Mouse (Mus musculus): Measurements from ENCODE around the gene Tnrc6b. TPM values are rescaled to one million over a fixed set of nuclear protein-coding genes. Genes with fewer than 3 reads are reported as not detected.
"Not testable (repeated sequence)": the region's sequence is repeated elsewhere in the genome, so short reads cannot be mapped to it uniquely, and the experiment has no call there.

Gene Tnrc6b
- total RNA-seq, 2 experiments from 2014 or later: 43.7 to 48.2 TPM

DNA sequence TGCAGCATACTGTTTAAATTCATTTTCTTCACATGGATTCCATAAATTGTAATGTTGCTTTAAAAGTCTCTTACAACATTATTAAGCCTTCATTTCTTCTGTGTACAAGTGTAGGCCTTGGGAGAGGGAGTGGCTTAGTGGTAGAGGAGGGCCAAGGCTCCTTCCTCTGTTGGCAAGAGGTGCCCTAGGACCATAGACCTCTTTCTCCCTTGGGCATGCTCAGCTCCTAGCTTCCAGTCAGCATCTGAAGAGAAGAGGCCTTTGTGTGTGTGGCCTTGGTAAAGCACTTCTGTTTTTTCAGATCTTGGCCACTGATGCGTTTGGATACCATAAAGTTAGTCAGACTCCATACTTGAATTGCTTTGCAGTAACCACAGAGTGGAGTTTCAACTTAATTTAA lies 133.1 kb downstream of the Tnrc6b start:
- no peak for DNase-seq (ENCODE audit: low spot score)

DNA sequence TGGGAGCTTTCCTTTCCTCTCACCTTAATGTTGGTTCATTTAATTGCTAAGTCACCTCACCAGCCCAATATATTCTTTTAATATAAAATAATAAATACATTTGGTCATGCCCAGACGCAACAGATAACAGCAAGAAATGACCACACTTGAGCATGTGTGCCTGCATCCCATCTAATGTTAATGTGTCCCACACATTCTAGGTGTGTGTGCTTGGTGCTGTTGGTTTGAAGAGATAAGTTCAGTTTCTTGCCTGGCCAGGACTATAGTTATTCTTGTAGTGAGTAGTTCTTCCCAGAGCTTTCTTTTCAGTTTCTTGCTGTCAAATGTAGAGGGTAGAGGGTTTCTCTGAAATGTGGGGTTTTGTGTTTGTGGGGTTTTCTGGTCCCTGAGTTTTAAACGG lies 133.8 kb downstream of the Tnrc6b start:
- no peak for DNase-seq (ENCODE audit: low spot score)

DNA sequence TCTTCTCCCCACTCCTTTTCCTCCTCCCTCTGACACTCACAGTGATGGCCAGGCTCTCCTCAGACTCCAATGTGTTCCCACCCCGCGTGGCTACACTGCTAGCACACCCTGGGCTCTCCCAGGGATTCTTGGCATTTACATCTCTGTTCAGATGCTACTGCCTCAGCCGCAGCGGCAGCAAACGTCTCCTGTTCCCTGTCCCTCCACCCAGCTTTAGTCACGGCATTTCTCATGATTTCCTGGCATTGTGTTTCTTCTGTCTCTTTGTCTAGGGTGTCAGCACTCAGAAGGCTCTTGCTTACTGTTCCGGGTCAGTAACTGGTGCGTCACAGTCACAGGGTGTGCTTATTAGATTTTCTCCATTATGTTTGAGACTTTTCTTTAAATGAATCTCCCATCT lies 138.9 kb downstream of the Tnrc6b start:
- peak; percentile 29 for DNase-seq (ENCODE audit: low spot score)

DNA sequence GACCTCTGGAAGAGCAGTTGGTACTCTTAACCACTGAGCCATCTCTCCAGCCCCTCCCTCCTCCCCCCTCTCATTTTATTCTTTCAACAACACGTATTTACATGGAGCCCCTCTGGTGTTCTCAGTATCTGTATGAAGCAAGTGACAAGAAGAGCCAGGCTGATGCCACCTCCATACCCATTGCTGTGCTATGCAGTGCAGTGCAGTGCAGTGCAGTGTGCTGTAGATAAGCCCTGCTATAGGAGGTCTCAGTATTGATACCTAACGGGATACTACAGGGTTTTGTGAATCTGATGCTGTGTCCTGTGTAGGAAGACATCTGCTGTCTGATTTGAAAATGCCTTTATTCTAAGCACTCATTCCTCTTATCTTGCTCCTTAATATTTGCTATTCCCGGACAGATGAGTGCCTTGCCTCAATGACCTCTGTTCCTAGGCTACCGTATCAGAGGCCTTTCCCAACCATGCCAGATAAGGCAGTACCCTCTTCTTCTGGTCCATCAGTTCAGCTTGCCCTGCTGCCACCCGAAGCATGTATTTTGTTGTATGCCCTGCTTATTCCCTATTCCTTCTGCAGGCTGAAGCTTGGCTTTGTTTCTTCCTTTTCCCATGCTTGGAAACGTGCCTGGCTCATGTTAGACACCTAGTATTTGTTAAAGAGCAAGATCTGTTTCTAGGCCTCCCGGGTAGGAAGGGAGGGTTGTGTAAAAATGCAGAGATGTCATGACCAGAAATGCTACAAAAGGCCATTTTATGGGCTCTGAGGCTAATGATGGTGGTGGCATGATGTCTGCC lies 139.8 kb downstream of the Tnrc6b start:
- no peak for DNase-seq (ENCODE audit: low spot score)

DNA sequence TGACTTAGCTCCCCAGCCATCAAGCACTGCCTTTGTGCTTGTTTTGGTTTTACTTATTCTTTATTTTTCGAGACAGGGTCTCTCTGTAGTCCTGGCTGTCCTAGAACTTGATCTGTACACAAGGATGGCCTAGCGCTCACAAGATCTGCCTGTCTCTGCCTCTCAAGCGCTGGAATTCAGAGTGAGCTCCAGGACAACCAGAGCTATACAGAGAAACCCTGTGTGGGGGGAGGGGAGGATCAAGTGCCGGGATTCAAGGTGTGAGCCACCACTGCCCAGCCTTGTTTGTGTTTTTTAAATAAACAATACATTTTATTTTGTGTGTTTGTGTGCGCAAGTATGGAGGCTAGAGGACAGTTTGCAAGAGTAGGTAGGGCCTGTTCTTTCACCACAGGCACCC lies 141.0 kb downstream of the Tnrc6b start:
- DNase-seq (ENCODE audit: low spot score): no peak

DNA sequence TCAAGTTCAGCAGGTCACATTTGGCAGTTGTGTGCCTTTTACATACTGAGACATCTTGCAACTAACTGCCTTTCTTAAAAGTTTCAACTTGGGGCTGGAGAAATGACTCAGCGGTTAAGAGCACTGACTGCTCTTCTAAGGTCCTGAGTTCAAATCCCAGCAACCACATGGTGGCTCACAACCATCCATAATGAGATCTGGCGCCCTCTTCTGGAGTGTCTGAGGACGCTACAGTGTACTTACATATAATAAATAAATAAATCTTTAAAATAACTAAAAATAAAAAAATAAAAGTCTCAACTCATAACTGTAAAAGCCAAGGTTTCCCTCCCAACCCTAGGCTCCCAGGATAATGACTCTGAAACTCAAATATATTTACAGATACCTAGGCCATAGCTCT lies 141.4 kb downstream of the Tnrc6b start:
- not testable (repeated sequence) for DNase-seq (ENCODE audit: low spot score)

DNA sequence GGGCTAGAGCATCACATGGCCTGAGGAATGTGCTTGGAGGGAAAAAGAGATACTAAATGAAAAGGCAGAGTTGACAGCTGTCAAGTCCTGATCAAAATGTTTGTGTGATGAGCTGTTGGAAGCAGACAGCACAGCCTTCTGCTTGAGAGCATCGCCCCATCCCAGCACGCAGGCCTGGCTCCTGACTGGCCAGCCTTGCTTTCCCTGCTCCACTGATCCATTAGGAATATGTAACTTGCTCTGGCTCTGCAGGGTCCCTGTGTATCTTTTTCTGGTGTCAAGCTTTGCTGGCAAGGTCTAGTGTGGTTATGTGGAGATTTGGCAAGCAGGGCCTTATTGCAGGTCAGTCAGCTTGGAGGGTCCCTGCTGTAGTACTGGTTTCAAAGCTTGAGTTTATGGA lies 148.3 kb downstream of the Tnrc6b start:
- no peak for DNase-seq (ENCODE audit: low spot score)

DNA sequence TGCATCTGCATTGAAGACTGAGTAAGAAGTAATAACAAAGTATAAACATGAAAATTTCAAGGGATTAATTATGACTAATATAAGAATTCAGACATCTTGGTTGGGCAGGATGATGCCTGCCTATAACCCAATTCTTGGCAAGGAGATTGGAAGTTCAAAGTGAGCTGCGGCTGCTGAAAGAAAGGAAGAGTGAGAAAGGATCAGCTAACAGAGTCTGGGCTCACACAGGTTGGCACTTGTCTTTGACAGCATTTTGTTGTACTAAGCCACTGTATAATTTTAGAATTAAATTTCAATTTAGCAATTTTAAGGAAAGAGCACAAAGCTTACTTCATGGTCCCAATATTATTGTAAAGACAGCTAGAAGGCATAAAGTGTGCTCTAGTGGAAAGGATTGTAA lies 150.2 kb downstream of the Tnrc6b start:
- no peak for DNase-seq (ENCODE audit: low spot score)

DNA sequence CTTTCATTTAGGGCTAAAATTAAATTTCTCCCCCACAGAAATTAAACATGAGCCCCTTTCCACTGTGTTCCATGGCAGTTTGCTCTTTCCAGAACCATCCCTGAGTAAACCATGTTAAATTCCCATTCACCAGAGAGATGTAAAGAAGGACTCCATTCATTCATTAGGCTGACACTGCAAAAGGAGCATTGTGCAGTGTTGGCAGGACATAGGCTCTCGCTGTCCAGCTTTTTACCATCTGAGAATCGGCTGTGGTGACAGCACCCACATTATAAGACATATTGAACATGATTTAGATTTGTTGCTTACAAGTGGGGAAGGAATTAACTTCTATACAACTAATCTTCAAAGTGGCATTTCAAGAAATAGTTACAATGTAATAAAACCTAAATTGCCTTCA lies 150.9 kb downstream of the Tnrc6b start:
- DNase-seq (ENCODE audit: low spot score): no peak

DNA sequence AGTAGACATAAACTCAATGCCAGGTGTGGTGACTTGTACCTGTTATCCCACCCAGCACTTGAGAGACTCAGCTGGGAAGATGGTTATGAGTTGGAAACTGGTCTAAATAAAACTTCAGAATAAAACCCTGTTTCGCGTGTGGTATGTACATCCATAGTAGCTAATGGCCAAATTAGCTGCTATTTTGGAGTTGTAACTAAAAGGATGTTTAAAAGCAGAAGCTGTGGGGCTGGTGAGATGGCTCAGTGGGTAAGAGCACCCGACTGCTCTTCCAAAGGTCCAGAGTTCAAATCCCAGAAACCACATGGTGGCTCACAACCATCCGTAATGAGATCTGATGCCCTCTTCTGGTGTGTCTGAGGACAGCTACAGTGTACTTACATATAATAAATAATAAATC lies 157.5 kb downstream of the Tnrc6b start:
- not testable (repeated sequence) for DNase-seq (ENCODE audit: low spot score)

DNA sequence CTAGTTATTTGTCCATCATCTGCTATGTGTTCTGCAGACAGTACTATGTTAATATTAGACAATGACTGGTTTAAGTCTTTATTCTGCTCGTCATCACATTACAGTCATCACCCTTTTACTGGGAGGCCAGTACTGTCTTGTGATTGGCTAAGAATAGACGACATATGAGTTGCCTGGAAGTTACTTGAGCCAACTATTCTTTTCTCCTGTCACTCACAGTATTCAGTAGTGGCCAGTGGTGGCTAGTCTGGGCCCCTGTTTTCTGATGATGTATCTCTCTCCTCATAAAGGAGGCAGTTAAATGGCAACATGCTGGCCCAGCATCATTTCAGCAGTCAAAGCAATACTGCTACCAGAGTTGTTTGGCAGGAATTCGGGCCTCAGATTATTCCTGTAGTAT lies 163.6 kb downstream of the Tnrc6b start:
- peak; percentile 39 for DNase-seq (ENCODE audit: low spot score)

DNA sequence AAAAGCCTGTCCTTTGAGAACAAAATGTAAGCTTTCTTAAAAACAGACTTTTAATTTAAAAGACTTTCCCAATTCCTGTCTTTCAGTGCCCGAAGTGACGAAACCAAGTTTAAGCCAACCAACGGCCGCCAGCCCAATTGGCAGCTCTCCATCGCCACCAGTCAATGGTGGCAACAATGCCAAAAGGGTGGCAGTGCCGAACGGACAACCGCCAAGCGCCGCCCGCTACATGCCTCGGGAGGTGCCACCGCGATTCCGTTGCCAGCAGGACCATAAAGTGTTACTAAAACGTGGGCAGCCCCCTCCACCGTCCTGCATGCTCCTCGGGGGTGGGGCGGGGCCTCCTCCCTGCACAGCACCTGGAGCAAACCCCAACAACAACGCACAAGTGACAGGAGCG lies 165.1 kb downstream of the Tnrc6b start:
- DNase-seq (ENCODE audit: low spot score): peak; percentile 29

DNA sequence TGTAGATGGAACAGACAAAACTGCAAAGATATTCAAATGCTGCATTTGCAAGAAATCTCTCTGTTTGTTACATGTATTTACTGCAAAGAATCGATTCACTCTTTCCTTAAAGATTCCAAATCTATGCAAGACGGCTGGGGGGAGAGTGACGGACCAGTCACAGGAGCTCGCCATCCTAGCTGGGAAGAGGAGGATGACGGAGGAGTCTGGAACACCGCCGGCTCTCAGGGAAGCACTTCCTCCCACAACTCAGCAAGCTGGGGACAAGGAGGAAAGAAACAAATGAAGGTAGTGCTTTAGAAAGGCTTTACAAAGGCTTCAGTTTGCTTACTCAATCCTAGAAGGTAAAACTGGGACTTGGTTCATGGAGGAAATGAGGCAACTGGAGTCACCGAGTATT lies 173.0 kb downstream of the Tnrc6b start:
- no peak for DNase-seq (ENCODE audit: low spot score)

DNA sequence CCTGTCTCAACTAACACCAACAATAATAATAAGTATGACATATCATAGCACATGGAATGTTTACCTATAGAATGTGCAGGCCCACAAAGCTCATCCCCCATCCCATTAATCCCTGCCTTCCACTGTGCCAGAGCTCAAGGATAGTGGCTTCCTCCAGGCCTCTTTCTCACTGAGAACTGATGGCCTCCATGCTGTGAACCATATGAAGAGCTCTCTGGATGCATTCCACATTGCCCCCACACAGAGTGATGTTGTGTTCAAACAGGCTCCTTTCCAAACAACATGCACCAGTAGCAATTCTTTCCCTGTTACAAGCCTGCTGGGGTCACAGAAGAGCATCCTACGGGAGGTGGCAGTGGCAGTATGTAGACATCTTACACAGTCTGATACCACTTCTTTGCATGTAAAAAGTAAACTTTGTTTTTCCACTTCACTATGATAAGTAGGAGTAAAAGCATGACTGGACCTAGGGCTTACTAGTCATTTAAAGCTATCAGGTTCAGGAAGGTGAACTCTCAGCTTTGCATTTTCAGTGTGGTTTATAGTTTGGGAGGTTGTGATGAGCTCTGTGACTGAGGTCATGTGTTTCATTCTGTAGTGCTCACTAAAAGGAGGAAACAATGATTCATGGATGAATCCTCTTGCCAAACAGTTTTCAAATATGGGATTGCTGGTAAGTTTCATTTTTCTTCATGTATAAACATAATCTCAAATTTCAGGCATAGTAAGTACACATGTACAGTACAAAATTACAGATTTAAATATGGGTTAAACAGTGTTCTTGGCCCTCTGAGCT lies 175.4 kb downstream of the Tnrc6b start:
- DNase-seq (ENCODE audit: low spot score): no peak

DNA sequence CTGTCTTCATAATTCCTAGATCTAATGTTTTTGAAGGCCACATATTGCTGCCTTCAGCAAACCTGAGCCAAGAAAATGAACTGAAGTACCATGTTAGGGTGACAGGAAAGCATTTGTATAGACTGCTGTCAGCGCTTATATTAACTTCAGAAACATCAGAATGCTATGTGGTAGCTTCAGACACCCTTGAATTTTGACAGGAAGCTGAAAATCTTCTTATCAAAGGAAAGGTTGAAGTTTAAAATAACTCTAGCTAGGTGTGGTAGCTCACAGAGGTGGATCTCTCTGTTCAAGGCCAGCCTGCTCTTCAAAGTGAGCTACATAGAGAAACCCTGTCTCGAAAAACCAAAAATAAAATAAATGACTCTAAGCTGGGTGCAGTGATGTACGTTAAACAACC lies 181.2 kb downstream of the Tnrc6b start:
- no peak for DNase-seq (ENCODE audit: low spot score)

DNA sequence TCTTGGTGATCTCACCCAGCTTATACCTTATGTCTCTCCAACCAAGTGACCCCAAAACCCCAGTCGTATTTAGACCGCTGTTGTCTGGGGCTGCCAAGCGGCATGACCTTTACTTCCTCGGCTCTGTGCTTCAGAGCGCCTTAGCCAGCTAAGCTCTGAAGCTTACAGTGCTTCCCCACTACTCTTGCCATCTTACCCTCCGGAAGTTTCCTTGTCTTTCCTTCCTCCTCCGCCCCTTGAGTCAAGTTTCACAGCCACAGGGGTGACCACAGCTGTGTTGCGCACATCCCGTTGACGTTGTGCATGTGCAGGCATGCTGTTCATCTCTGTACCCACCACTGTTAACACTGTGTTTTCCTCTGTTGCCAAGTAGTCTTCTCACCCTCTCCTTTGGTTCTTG lies 185.6 kb downstream of the Tnrc6b start:
- DNase-seq (ENCODE audit: low spot score): no peak

DNA sequence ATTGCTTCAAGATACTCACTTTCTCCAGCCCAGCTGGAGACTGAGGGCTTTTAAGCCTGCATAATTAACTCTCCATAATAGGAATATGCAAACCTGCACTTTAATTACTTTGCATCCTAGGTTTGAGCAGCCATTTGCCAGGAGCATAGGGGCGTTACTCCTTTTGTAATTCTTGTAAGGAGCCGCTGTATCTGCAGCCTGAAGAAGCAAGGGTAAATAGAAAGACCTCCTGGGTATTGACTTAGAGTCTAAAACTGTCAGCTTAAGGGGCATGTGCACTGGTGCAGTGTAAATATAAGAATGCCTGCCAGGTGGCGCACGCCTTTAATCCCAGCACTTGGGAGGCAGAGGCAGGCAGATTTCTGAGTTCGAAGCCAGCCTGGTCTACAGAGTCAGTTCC lies 186.8 kb downstream of the Tnrc6b start:
- no peak for DNase-seq (ENCODE audit: low spot score)

DNA sequence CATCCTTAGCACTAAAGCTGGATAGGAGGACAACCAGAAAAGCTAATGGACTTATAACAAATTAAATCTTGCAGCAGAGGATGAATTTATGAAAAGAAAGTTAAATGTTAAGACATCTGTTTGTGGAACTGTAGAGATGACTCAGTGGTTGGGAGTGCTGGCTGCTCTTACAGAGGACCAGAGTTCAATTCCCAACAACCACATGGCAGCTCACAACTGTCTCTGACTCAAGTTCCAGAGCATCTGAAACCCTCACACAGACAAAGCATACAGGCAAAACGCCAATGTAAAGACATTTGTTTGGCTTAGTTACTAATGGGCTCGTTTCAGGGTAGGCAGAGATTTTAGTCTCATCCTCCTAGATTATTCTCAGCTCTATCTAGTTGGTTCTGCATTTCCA lies 188.7 kb downstream of the Tnrc6b start:
- DNase-seq (ENCODE audit: low spot score): no peak

DNA sequence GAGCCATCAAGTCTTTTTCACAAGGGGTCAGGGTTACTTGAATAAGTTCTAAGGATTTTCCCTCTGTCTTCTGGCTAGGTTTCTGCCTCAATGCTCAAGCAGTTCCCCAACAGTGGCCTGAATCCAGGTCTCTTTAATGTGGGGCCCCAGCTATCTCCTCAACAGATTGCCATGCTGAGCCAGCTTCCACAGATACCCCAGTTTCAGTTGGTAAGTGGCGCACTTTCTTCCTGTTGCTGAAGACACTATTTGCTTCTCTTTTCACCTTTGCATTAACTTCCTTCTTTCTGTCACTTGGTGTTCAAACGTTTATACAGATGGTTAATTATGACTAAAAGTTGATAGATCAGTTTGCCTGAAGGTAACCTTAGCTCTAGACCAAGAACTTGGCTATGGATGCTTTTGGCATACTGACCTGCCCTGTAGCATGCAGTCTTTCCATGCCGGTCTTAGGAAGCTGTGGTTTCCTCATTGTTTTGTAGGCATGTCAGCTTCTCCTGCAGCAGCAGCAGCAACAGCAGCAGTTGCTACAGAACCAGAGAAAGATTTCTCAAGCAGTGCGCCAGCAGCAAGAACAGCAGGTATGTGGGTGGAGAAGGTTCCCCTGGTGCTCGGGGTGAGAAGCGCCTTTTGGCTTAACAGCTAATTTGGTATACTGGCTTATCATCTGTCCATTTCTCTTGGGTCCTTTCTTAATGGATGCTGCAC lies 190.8 kb downstream of the Tnrc6b start:
- no peak for DNase-seq (ENCODE audit: low spot score)

DNA sequence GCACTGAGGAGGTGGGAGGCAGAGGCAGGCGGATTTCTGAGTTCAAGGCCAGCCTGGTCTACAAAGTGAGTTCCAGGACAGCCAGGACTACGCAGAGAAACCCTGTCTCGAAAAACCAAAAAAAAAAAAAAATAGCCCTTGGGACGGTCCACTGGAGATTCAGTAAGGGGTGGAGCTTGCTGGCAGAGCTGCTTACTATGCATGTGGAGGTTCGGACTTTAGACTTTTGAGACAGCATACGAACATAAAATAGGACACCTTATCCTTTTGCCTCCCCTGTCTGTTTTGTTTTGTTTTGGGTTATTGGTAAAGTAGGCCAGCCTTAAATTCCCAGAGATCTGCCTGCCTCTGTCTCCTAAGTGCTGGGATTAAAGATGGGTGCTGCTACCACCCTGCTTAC lies 193.7 kb downstream of the Tnrc6b start:
- not testable (repeated sequence) for DNase-seq (ENCODE audit: low spot score)

DNA sequence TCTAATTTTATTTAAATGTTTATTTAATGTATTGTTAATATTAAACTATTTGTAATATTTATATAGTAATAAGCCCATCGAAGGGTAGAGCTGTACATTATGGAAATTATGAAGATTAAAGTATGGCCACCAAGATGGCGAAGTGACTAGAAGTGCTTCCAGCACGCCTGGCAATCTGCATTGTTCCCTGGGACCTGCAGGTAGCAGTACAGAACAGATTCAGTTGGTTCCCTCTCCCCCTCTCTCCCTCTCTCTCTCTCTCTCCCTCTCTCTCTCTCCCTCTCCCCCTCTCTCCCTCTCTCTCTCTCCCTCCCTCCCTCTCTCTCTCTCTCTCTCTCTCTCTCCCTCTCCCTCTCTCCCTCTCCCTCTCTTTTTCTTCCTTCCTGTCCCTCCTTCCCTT lies 199.1 kb downstream of the Tnrc6b start:
- no peak for DNase-seq (ENCODE audit: low spot score)

DNA sequence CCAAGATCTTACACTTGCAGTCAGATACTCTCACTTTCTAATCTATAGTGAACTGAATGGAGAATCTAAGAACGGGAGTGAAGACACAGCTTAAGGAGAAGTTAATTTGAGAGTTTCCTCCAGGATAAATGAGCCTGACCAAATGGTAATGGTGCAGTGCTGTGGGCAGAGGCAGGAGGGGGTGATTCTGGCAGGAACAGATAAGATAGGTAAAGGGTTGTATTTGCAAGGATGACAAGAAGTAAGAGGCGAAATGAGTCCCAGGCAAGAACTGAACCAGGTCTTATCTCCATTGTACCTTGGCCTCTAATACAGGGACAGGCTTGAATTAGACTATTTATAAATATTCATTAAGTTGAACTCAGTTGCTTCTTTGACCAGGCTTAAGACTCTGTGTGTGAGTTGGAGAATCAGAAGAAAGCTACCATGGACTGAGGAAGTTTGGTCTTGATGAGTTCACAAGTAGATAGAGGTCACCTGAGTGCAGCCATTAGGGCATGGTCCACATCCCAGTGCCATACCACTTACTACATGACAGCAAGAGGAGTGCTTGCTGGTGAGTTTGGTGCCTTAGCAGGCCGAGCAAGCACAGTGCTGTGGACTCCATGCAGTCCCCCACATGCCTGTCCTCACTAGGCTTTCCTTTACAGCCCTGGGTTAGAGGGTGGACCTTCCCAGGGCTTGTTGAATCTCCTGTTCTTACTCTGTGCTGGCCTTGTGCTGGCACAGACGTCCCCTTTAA lies 199.8 kb downstream of the Tnrc6b start:
- DNase-seq (ENCODE audit: low spot score): no peak
